Mouse (Mus musculus): Measurements from ENCODE around the gene Lcp2.

The Lcp2 gene

GRCm38 (mm10) chr11:34046767-34047541 is at the start of gene Lcp2:
Gene Lcp2, plus strand, starts transcription at chr11:34046920.
- no peak for DNase-seq (ENCODE audit: low spot score)

- DNase-seq (ENCODE audit: low spot score), result peak; percentile 22
Observed at GRCm38 (mm10) chr11:33998244-33998643, 48.5 kb upstream of the Lcp2 start.

GRCm38 (mm10) chr11:34000416-34000815 is 46.3 kb upstream of the Lcp2 start:
- peak; percentile 12 for DNase-seq (ENCODE audit: low spot score)

GRCm38 (mm10) chr11:34001938-34002592 is 44.7 kb upstream of the Lcp2 start:
- peak; percentile 74 for DNase-seq (ENCODE audit: low spot score)

GRCm38 (mm10) chr11:34002593-34002965 is 44.1 kb upstream of the Lcp2 start:
- DNase-seq (ENCODE audit: low spot score), result peak; percentile 37

- DNase-seq (ENCODE audit: low spot score), result no peak
Observed at GRCm38 (mm10) chr11:34007616-34008015, 39.1 kb upstream of the Lcp2 start.

- no peak for DNase-seq (ENCODE audit: low spot score)
Observed at GRCm38 (mm10) chr11:34008214-34008613, 38.5 kb upstream of the Lcp2 start.

- peak; percentile 75 for DNase-seq (ENCODE audit: low spot score)
Observed at GRCm38 (mm10) chr11:34008702-34009101, 38.0 kb upstream of the Lcp2 start.

GRCm38 (mm10) chr11:34009316-34010087 is 37.2 kb upstream of the Lcp2 start:
- no peak for DNase-seq (ENCODE audit: low spot score)

GRCm38 (mm10) chr11:34010133-34010858 is 36.4 kb upstream of the Lcp2 start:
- no peak for DNase-seq (ENCODE audit: low spot score)

GRCm38 (mm10) chr11:34010859-34011172 is 35.9 kb upstream of the Lcp2 start:
- no peak for DNase-seq (ENCODE audit: low spot score)

- DNase-seq (ENCODE audit: low spot score), result peak; percentile 36
Observed at GRCm38 (mm10) chr11:34012007-34012652, 34.6 kb upstream of the Lcp2 start.

GRCm38 (mm10) chr11:34025091-34025490 is 21.6 kb upstream of the Lcp2 start:
- DNase-seq (ENCODE audit: low spot score), result no peak

- DNase-seq (ENCODE audit: low spot score), result no peak
Observed at GRCm38 (mm10) chr11:34029658-34030057, 17.1 kb upstream of the Lcp2 start.

GRCm38 (mm10) chr11:34031015-34031805 is 15.5 kb upstream of the Lcp2 start:
- DNase-seq (ENCODE audit: low spot score), result peak; percentile 33

- DNase-seq (ENCODE audit: low spot score), result peak; percentile 7
Observed at GRCm38 (mm10) chr11:34034008-34034505, 12.7 kb upstream of the Lcp2 start.

- DNase-seq (ENCODE audit: low spot score), result peak; percentile 8
Observed at GRCm38 (mm10) chr11:34034794-34035193, 11.9 kb upstream of the Lcp2 start.

- peak; percentile 34 for DNase-seq (ENCODE audit: low spot score)
Observed at GRCm38 (mm10) chr11:34035909-34036658, 10.6 kb upstream of the Lcp2 start.

- peak; percentile 19 for DNase-seq (ENCODE audit: low spot score)
Observed at GRCm38 (mm10) chr11:34040061-34040460, 6.7 kb upstream of the Lcp2 start.

GRCm38 (mm10) chr11:34042808-34043207 is 3.9 kb upstream of the Lcp2 start:
- DNase-seq (ENCODE audit: low spot score), result no peak
